Mouse (Mus musculus) right cerebral cortex, postnatal 10 days (tissue): ENCODE measurements at regions not wholly inside any gene's neighbourhood (a gene's known extent, or its start where the extent isn't known, plus 50 kb on each side); places are given as distances from the start of the nearest gene placed in this dataset.
"Not testable (repeated sequence)": the region's sequence is repeated elsewhere in the genome, so short reads cannot be mapped to it uniquely, and the experiment has no call there.

Source experiments
- DNase-seq, 2 experiments: peaks; one replicate each; pipeline ENCODE4 v3.0.0; 2021; ENCODE audit warnings: low spot score in 2 of 2

DNA sequence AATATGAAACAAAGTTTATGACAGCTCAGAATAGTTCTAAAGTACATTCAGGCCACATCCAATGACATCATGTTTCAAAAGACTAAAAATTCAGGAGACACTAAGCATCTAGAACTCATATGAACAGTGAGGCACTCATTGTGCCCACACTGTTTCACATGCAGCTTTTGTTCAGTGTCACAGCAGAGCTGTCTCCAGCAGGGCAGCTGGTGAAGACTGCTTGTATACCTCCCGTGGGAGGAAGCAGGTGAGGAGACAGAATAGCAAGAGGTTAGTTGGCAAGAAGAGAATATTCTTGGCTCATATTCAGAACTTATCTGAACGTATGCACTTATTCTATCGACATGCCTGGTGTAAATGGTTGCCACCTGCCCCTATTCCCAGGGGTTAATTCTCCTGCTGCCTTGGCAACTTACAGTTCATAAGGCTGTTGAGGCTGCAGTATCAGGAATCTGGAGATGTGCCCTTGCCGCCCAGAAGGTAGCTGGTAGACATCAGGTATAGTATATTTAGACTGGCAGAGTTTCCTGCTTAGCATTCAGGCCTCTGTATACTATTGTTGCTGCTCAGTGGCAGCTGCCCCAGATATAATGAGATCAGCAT is 1109.0 kb downstream of the Lrfn5 start:
- peak in 1 of 2 experiments; percentile 20 for DNase-seq

DNA sequence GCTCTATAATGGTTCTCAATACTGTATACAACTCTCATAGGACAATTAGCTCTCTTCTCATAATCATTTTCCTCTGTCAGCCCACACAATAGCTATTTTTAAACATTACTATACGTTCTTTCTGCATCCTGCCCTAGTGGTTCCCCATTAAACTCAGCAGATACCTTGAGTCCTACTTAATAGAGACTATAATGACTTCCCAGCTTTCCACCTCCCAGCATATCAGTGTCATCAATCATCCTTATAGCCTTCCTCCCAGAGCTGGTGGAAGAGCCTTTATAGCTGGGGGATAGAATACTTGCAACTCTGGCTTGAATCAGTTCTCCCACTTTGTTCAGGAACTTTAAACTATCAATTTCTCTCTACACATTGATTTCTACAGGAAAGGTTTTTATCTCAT is 1141.7 kb downstream of the Lrfn5 start:
- no peak for DNase-seq

DNA sequence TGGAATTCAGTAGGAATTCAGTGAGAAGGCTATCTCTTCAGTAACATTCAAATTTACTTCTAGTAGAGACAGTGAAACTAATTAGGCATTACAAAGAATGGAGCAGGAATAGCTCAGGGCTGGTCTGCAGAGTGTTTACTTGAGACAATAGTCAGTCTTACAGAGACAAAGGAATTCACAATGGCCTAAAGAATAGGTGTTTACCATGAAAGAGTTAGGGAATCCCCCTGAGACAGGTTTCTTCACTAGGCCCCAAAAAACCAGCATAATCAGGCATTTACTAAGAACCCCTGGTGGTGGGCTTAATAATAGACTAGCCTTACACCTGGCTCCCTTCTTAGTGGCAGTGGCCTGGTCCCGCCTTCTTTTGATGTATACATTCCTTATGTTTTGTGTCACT is 1184.2 kb downstream of the Lrfn5 start:
- not testable (repeated sequence) for DNase-seq
